Mouse (Mus musculus): ENCODE measurements around the gene Aggf1. TPM values are rescaled to one million over a fixed set of nuclear protein-coding genes. Genes with fewer than 3 reads are reported as not detected.

Gene Aggf1
- polyA plus RNA-seq (2012; ENCODE audit: low replicate concordance): 35.1 and 36.5 TPM in 2 replicates

DNA sequence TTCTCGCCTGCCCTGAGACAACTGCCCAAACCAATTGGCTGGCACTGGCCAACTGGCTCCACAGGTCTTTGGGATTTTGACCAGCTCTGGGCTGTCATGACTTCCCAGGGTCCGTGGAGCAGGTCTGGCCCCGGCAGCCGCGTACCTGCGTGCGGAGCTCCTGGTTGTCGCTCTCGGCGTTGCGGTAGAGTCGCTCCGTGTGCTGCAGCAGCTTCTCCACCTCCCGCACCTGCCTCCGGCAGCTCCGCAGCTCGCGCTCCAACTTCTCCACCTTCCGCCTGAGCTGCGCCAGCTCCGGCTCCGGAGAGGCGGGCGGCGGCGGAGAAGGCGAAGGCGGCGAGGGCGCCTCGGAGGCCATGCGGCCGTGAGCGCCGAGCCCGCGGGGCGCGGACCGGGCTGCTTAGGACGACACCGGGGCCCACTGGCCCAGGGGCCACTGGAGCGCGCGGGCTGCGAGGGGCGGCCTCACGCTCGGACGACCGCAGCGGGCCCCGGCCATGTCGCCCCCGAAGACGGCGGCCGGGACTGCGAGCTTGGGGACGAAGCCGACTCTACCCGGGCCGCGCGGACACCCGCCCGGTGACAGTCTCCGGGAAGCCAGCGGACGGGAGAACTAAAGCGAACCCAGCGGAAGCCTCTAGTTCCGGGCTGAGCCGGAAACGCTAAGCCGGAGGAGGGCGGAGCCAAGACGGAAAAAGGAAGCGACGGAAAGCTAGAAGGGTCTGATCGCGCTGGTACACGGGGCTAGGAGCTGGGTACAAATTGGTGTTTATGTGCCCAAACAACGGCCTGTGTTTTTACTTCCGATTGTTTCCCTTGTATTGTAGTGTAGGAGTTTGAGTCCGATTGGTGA lies at the start of gene Aggf1:
Gene Aggf1, minus strand, starts transcription at position 652 of the 853 bp plus-strand sequence.

DNA sequence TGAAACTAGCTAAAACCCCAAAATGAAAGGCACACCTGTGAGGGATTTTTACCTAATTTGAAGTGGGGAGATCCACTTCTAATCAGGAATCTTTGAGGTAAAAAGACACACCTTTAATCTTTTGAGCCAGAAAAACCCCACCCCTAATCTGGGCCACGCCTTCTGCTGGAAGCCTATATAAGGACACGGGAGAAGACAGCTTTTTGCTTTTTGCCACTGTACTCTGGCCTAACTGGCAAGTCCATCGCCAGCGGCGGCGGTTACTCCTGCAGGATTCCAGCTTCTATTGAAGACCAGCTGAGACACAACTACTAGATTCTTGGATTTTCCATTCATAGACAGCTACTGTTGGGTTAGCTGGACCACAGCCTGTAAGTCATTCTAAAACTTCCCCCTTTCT lies 51.8 kb downstream of the Aggf1 start, which contains the start of gene Zbed3:
Gene Zbed3, plus strand, starts transcription at position 213 of the 400 bp plus-strand sequence.

Other genes with a start within 250 kb of the Aggf1 start
- 0.09 TPM in 1 of 2 replicates, not detected in the other for gene Pde8b, start 125.0 kb downstream of the Aggf1 start, polyA plus RNA-seq (2012; ENCODE audit: low replicate concordance)
- gene Zbed3, start 51.7 kb downstream of the Aggf1 start, polyA plus RNA-seq (2012; ENCODE audit: low replicate concordance): 2.9 and 6.0 TPM in 2 replicates
- gene Crhbp, start 69.6 kb upstream of the Aggf1 start, polyA plus RNA-seq (2012; ENCODE audit: low replicate concordance): not detected in 2 replicates
- not detected in 2 replicates for gene S100z, start 103.4 kb upstream of the Aggf1 start, polyA plus RNA-seq (2012; ENCODE audit: low replicate concordance)
- gene F2rl1, start 149.9 kb upstream of the Aggf1 start, polyA plus RNA-seq (2012; ENCODE audit: low replicate concordance): 0.06 TPM in 1 of 2 replicates, not detected in the other
- gene F2r, start 243.1 kb upstream of the Aggf1 start, polyA plus RNA-seq (2012; ENCODE audit: low replicate concordance): 2.7 and 11.2 TPM in 2 replicates

All from leukemia stem cell, adult 10-12 weeks (primary cell).